Mouse (Mus musculus) erythroblast, embryonic 14.5 days (primary cell): ENCODE results near the gene Maats1.

Source experiments
- GATA1 ChIP-seq: IDR thresholded peaks from 2 replicates; pipeline ENCODE4 v1.6.1; 2012; ENCODE audit warnings: low read length, inconsistent platforms, mixed read lengths
- TAL1 ChIP-seq: IDR thresholded peaks from 3 replicates; pipeline ENCODE4 v1.6.1; 2012; ENCODE audit warnings: low read length, inconsistent platforms, mixed read lengths

DNA sequence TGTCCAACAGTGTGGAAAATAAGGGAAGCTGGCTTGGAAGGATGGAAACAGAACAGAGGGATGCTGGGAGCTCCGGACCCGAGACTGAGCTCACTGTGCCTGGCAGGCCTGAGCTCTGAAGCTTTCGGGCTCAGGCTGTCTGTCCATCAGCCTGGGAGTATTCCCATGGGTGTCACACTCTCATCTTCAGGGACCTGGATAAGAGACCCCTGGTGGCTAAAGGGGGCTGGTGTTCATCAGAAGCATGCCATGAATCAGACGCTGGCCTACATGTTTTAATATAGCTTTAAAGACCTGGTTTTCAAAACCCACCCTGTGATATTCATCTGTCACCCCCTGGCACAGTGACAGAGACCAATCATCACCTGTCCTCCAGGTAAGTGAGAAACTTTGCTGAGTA, 86.8 kb downstream of the Maats1 start:
- TF ChIP-seq GATA1 = no peak
- TF ChIP-seq TAL1 = no peak
